Mouse (Mus musculus): Measurements from ENCODE around the gene Usp9y. TPM values are rescaled to one million over a fixed set of nuclear protein-coding genes. Genes with fewer than 3 reads are reported as not detected.

Gene Usp9y
- polyA plus RNA-seq (2012; ENCODE audit: insufficient read depth, insufficient read length, low replicate concordance, missing spikeins), result not detected in 2 replicates

DNA sequence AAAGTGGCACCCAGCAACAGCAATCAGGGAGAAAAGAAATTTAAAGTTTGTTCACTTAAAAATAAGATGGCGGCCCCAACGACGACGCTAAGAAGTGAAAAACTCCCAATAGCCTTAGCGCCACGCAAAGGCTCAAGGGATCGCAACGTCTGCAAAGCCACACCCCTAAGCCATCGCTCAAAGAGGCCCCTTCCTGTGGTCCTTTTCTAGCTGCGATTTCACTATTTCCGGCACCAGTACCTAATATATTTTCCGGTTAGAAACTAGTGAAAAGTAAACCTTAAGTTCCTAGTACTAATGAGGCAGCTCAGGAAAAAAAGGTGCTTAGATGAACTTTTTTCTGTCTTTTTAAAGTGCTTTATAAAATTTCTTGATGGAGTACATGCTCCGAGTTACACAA, at the start of gene Usp9y:
Gene Usp9y (minus strand): TSS at position 101 of the 400 bp plus-strand sequence.
- WGBS, result 91% methylated on average over 13 of the region's 13 CpGs
- Histone ChIP-seq H3K27ac (ENCODE audit: insufficient read depth, low read depth, low read length) (no peak within 1 kb of the TSS), H3K4me1 (ENCODE audit: control insufficient read depth, insufficient read depth, low read length) (no peaks in the 10 kb centered on the region), H3K4me3 (ENCODE audit: insufficient read depth, low read depth, low read length) (no peak within 1 kb of the TSS)
- TF ChIP-seq CTCF (IDR thresholded peaks at IDR 0.05; ENCODE audit: insufficient read depth, low read depth, low read length) (no peak), POLR2A (IDR thresholded peaks at IDR 0.05; ENCODE audit: insufficient read depth, low read depth, low read length) (no peak)

DNA sequence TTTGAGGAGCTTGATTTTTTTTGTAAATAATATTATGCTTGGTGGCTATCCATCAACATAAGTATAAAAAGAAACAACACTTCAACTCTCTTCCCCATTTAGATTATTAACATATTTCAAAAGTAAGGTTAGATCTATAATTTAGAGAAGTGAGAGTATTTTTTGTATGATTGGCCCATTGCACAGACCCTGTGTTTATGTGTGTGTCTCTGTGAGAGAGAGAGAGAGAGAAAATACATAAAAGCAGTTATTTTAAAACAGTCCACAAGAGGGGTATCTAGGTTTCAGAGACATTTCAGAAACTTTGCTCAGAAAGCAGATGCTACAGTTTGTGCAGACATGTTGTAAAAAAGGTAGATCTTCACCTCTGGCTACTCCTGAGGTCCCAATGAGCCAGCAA, 165.9 kb downstream of the Usp9y start:
- H3K4me1 ChIP-seq (ENCODE audit: control insufficient read depth, insufficient read depth, low read length), result no peaks in the 10 kb centered on the region
- H3K4me3 ChIP-seq (ENCODE audit: insufficient read depth, low read depth, low read length), result no peak overlapping the region
- H3K27ac ChIP-seq (ENCODE audit: insufficient read depth, low read depth, low read length), result no peak overlapping the region
- TF ChIP-seq POLR2A (IDR thresholded peaks at IDR 0.05; ENCODE audit: insufficient read depth, low read depth, low read length), result no peak
- TF ChIP-seq CTCF (IDR thresholded peaks at IDR 0.05; ENCODE audit: insufficient read depth, low read depth, low read length), result no peak

DNA sequence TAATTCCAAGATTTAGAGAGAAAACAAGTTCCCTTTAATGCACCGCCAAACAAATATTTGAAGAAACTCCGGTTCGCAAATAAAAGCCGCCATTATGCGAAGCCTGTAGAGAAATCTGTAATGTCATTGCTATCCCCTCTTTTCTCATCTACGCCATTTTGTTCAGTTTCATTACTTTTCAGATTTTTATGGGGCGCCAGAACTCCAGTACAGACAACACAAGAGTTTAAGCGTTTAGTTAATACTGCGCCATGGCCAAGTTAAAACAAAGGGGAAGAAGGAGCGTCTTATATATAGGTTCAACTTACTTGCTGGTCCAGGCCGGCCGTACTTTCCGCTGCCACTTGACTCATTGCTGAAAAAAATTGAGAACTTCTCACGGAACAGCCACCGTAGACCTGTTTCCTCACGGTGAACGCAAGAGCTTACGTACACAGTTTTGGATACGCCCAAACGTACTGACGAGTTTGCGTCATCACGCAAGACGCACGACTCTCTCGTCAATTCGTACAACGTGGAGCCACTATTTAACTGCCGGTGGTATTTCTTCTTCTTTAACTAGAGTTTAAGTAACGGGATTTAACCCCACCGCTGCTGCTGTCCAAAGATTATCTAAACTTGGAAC, 173.3 kb downstream of the Usp9y start, which contains the start of gene Ddx3y:
Gene Ddx3y (minus strand): TSS at position 459 of the 625 bp plus-strand sequence.
- H3K4me3 ChIP-seq (ENCODE audit: insufficient read depth, low read depth, low read length), result peak within 1 kb of the TSS; percentile 51
- TF ChIP-seq CTCF (IDR thresholded peaks at IDR 0.05; ENCODE audit: insufficient read depth, low read depth, low read length), result no peak
- H3K27ac ChIP-seq (ENCODE audit: insufficient read depth, low read depth, low read length), result peak within 1 kb of the TSS; percentile 78
- WGBS, result 4% methylated on average over 31 of the region's 31 CpGs
- no peaks in the 10 kb centered on the region for H3K4me1 ChIP-seq (ENCODE audit: control insufficient read depth, insufficient read depth, low read length)

DNA sequence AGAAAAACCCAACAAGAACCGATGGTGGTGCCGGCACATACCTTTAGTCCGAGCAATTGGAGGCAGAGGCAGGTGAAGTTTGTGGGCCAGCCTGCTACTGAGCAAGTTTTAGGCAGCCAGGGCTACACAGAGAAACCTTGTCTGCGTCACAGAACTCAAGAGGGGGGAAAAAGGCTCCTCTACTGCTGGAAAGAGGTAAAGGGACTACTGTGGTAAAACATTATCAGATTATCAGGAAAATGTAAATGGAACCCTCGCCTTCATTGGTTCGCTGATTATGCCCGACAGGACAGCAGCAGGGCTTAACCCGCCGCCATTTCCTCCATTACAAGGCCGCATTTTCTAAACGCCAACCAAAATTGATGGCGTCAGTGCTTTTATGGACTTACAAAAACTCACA, 173.8 kb downstream of the Usp9y start:
- 2% methylated on average over 12 of the region's 12 CpGs for WGBS
- Histone ChIP-seq H3K4me1 (ENCODE audit: control insufficient read depth, insufficient read depth, low read length) (no peaks in the 10 kb centered on the region), H3K27ac (ENCODE audit: insufficient read depth, low read depth, low read length) (peak overlapping the region; percentile 78), H3K4me3 (ENCODE audit: insufficient read depth, low read depth, low read length) (peak overlapping the region; percentile 51)
- no peak for TF ChIP-seq POLR2A (IDR thresholded peaks at IDR 0.05; ENCODE audit: insufficient read depth, low read depth, low read length)
- no peak for TF ChIP-seq CTCF (IDR thresholded peaks at IDR 0.05; ENCODE audit: insufficient read depth, low read depth, low read length)

Other genes with a start within 250 kb of the Usp9y start
- not detected in 2 replicates for gene Uty, start 214.0 kb downstream of the Usp9y start, polyA plus RNA-seq (2012; ENCODE audit: insufficient read depth, insufficient read length, low replicate concordance, missing spikeins)
- gene Ddx3y, start 173.2 kb downstream of the Usp9y start, polyA plus RNA-seq (2012; ENCODE audit: insufficient read depth, insufficient read length, low replicate concordance, missing spikeins), result not detected in 2 replicates